Mouse (Mus musculus) left cerebral cortex, adult 18-20 months (tissue): ENCODE data around the gene Arl13b. TPM values are rescaled to one million over a fixed set of nuclear protein-coding genes. Genes with fewer than 3 reads are reported as not detected.

Source experiments
- DNase-seq, 2 experiments: peaks; one replicate each; pipeline ENCODE4 v3.0.0; 2021 to 2022; ENCODE audit warnings: low spot score in 2 of 2, mixed read lengths in 1 of 2
- long read RNA-seq, 2 experiments: library from polyadenylated mRNA; stranded (forward); transcript quantifications; one replicate each; pipeline ENCODE4 v2.0.0; 2021
- total RNA-seq, 2 experiments: library from RNA; stranded (reverse); gene quantifications; 2 replicates each; pipeline ENCODE4 v1.2.3; 2021

The Arl13b gene
- total RNA-seq, result 10 to 100 TPM; 10.2 to 11.8 TPM
- long read RNA-seq, experiment 1, partial matches to known transcripts, result 0 of 5 reads
- long read RNA-seq, experiment 1, other reads (novel, unspliced or antisense), result 4 of 5 reads
- long read RNA-seq, experiment 2, partial matches to known transcripts, result 0 of 3 reads
- long read RNA-seq, experiment 2, other reads (novel, unspliced or antisense), result 1 of 3 reads

DNA sequence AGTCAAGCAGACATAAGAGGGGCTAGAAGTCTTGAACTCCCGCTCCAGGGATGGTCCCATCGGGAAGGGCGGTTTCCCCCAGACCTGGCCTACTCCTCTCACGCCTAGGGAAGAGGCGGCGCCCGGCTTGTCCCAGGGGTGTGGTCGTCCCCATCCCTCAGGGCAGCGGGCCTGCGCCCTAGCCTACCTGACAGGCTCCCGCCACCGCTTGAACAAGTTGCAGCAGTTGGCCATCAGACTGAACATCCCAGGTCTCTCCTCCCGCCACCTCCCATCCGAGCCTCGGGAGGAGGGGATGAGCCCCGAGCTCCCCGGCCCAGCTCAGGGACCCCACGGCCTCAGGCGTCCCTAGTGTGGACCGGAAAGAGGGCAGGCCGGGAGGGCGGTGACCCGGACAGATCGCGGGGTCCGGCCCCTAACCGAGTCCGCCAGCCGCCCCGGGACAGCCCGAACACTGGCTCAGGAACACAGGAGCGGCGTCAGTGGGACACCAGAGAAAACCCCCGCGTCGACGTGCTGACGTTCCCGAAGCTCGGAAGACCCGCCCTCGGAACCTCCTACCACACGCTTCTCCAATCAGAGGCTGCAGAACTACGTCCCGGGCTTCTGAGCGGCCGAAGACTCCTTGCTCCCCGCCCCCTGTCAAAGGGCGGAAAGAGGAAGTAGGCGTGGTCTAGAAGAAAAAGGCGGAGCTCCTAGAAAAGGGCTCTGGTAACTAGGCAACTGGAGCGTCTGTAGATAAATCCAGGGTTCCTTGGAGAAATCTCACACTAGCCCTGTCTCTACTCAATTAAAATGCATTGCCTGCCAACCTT lies at the start of gene Arl13b:
Gene Arl13b (minus strand): TSS at position 543 of the 815 bp plus-strand sequence.
- DNase-seq, result peak; percentile 88 to 95

DNA sequence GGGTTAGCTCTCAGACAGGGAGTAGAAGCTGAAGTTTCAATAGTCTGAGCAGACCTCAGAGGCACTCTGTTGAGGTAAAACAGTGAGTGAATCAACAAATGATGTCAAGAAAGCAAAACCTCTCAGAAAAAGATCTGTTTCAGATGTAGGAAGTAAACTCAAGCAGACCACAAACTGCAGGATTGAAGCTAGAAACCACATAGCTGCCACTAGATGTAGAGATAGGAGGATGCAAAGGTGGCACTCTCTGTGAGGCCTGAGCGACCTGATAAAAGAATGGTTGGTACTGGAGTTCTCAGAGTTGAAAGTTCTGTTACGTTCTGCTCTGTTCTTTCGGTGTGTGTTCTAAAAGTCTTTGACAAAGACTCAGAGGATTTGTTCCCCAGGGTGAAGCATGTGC lies 49.0 kb upstream of the Arl13b start:
- no peak for DNase-seq

DNA sequence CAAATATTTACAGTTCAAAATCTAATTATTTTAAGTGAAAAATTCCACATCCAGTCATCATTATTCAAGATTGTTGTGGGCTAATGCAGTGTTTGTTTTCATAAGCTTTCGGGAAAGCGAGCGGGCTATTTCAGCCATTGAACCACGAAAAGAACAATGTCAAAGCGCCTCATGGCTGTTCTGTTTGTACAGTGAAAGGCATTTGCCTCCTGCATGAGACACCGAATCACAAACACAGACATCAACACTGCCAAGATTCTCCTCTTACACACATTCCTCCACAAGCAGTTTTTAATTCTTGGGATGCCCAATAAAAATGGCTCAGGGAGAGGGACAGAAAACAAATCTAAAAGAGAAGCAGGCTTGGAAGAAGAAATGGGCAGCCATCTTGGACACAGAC lies 27.2 kb upstream of the Arl13b start:
- no peak for DNase-seq

DNA sequence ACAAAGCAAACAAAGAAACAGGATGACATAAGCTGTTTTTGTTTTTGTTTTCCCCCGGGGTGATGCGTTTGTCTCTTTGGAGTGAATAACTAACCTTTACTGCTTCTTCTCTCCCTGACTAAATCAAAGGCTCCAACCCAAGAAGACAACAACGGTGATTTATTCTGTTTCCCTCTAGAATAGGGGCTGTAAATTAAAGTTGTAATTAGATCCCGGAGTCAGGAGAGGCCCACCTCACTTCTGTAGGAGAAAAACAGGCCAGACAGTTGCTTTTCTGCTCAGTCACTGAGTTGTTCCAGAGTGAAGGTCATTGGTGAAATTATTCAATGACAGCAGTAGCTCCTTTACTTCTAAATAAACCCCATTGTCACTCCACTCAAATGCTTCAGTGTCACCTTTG lies 26.3 kb upstream of the Arl13b start:
- DNase-seq, result no peak

DNA sequence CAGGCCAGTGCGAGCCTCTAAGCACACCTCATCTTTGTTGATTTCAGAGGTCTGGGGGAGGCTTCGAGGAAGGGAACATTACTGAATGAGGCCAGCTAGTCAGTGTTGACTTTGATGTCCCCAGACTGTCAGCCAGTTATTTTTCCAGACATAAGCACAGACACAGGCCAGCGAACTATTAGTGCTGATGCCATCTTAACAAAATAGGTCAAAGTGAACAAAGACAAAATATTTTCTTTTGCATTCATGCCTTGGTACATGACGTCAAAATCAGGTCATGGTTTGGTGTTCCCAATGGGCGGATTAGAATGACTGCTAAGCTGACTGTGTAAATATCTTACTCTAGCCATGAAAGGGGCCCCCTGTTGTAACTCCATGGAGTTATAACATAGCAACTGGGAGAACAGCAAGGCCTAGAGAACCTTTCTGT lies 25.9 kb upstream of the Arl13b start:
- no peak for DNase-seq

DNA sequence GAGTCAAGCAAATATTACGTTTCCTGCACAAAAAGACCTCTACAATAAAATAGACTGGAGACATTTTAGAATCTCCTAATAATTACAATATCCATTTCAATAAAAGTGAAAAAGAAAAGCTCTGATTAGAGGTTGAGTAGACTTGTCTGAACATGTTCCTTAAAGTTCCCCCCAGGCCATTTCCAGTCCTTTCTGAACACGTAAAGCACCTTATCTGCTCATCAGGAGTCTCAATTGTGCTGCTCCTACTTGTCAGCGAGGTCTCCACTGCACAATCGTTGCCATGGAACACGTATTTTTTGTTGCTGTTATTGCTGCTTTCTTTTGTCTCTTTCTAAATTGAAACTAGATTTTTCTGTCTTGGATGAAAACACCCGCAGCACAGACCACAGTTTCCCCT lies 14.6 kb upstream of the Arl13b start:
- no peak for DNase-seq

DNA sequence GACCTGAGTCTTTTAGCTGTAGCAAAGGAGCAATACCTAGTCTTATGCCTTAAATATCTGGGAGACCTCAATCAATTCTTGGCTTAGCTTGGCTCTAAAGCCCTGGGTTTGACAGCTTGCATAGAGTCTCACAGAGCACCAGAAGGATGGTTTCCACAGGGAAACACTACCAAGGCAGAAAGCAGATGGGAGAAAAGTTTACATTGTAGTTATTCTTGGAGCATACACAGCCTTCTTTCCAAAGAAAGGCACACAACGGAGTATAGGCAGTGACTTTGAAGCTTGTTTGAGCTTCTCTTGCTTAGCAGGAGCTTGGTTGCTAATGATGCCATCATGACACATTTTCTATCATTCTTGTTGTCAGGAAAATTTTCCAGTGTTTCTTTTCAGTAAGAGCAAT lies 13.3 kb upstream of the Arl13b start:
- DNase-seq, result no peak

DNA sequence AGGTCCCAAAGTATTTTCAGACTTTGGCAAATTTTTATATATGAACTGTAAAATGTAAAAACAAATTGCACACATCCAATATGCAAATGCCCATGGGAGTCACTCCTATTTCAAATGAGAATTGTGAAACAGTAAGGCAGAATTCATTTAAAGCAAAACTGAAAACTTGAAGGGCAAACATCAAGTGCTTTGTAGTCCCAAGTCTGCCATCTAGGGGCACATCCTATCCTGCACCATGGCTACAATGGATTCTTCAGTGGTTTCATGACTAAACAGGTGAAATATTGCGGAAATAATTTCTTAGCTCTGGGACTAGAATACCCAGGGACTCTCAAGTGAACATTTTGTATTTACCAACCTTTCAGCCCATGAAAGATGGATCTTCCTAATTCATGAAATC lies 11.2 kb upstream of the Arl13b start:
- no peak for DNase-seq

DNA sequence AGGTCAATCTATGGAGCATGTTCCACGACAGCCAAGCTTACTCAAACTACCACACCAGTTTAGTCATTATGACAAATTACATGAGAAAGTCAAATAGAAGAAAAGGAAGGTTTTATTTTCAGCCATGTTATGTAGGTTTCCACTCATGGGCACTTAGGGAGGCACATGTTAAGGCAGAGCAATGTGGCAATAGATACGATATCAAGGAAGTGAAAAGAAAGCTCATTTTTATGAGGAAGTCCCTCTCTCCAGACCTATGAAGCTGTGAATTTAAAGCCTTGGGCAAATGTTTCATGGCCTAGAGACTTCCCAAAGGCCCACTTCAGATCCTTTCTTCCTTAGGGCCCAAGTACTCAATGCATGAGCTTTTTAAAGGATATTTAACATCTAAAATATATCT lies 10.7 kb upstream of the Arl13b start:
- DNase-seq, result no peak

DNA sequence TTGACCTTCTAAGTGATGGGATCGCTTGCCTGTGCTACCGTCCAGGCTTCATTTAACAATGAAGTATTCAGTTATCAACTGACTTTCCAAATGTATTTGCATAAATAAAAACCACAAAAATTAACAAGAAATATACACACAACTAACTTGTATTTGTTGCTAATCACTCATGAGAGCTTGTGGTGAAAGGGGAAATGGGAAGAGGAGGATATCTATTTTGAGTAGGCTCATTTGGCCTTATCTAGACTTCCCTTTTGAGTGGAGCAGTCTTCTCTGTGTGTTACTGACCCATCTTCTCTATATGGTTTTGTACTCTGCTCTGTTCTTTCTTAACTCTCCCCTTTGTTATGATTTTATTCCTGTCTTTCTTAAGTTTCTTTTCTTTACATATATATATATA lies 9.4 kb upstream of the Arl13b start:
- DNase-seq, result no peak

DNA sequence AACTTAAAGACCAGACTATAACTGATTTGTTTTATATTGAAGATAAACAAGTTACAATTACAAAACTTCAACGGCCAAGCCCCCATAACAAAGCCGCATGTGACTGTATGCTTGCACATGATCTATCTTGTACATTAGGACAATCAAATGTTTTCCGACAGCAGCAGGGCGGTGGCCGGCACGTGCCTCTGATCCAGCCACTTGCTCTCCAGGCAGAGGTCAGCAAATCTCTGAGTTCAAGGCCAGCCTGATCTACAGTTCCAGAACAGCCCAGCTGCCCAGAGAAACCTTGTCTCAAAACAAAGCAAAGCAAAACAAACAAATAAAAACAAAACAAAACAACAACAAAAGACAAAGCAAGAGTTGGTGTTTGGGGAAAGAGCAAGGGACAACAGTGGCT lies 8.5 kb upstream of the Arl13b start:
- DNase-seq, result no peak

DNA sequence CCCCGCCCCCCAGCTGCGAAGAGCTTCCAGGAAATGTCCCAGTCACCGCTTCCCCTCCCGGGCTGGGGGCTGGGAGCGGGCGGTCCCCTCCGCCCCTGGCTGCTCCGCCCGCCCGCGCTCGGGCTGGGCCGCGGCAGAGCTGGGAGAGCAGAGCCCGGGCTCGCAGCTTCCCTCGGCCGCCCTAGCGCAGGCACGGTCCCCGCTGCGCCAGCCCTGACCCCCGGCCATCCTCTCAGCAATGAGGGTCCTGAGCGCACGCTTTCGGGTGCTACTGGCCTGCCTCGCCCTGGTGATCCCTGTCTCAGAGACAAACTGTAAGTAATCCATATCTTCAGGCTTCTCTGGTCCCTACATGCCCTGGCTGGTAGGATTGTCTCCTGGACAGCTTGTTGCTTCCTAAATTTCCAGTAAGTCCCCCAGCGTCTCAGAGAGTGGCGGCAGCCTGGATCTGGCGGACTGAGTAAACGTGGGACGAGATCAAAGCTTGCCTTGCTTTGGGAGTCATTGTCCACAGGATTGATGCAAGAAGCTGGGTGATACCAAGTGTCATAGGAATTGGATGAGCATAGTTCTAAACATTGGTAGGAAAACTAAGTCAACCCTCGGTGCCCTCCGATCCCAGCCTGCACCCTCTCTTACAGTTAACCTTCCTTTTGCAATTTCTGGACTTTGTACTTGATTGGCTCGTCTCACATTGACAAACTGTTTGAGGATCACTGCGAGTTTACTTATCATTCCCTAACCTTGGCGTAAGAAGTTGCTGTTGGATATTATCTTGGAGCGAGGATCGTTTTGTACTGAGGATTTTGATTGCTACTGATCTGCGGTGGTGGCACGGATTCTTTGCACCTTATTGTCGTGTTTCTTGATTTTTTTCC lies 7.6 kb upstream of the Arl13b start, which contains the start of gene Pros1:
Gene Pros1 (plus strand): TSS at position 117 of the 878 bp plus-strand sequence.
- DNase-seq, result peak; percentile 18 to 27

DNA sequence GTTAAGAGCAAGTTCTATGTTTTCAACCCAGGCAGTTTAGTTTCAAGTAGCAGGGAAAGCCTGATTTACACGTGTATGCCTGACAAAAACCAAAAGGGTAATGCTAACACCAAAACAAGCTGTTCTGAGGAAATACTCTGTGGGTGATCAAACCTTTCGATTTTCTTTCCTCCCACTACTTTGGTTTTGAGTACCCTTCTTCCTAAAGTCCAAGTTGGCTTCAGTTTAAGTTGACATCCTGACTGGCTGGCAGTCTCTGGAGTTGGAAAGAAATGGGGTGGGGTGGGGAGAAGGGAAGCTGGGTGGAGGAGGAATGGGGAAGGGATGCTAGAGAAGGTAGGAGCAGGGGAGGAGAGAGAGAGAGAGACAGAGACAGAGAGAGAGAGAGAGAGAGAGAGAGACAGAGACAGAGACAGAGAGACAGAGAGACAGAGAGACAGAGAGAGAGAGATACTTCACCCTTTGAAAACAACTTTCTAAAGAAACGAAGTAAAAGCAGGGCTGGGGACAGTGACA lies 6.8 kb upstream of the Arl13b start:
- no peak for DNase-seq

DNA sequence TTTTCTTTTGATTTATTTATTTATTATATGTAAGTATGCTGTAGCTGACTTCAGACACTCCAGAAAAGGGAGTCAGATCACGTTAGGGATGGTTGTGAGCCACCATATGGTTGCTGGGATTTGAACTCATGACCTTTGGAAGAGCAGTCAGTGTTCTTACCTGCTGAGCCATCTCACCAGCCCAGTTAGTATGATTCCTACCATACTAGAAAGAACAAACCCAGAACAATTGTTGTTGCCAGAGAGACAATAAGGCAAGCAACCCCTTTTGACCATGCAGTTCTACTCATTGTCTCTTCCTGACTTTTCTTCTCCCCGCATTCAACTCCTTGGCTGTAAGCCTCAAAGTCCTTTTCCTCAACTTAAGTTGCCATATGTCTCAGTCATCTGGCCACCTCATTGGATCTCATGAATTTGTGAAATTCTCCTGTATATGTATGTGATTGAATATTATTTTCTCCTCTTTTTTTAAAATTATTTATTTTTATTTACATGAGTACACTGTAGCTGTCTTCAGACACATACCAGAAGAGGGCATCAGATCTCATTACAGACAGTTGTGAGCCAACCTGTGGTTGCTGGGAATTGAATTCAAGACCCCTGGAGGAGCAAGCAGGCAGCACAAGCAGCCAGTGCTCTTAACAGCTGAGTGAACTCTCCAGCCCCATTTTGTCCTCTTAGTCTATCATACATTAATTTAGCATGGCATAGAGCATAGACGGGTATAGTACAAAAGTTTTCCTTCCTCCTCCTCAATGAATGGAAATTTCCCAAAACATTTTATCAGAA lies 5.8 kb upstream of the Arl13b start:
- DNase-seq, result no peak

DNA sequence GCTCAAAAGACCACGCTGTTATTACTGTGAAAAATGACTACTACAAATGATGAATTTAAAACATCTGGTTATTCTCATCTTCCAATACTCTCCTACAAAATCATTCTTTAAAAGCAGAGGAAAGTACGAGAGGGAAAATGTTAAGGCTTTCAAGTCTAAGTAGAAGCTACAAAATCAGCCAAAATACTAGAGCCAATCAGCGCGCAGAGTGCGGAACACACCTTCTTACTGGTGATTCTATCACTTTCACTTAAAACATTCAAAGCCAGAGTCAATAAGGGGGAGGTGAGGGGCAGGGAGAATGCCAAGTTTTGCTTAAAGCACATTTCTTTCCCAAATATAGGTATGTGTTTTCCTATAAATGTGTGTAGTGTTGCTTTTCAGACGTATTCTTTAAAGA lies 1.5 kb downstream of the Arl13b start:
- DNase-seq, result no peak

DNA sequence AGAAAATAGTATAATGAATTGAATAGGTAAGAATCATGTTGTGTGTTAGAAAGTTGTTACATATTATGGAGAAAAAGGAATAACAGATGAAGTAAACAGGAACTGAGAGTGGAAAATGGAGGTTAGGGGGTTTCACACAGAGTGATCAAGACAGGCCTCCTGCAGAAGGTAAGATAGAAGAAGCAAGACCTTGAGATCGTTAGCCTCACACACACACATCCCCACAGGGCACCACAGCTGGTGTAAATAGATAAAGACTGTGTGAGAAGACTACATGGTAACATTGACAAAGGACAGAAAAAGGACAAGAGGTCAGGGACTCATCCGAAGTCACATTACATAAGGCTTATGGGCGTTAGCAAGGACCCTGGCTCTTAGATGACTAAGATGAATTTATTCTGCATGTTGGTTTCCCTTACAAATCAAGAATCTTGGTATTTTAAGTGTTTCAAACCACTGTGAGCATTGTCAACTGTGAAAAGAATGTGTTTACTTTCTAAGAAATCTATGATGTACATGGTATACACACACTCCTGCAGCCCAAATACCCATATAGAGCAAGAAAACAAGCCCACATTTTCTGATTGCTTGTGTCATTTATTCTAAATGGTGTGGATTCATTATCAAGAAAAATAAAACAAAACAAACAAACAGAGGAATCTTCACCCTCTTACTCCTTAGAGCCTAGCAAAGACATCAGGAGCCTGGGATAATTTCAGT lies 12.7 kb downstream of the Arl13b start:
- no peak for DNase-seq

DNA sequence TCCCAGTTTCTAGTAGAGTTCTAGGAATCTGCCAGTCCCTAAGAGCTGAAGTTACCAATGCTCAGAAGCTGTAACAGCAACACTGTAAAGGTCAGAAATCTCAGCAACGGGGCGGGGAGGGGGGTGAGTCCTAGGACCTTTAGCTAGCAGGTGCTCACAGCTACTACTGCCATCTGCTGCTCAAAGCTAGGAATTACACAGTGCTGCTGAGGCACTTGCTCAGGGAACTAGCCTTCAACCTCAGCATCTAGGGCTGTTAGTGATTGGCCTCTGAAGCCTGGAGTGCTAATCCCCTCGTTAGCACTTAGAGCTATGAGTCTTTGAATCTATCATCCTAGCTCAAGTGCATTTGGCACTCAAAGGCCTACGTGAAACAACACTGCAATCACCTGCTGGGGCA lies 14.4 kb downstream of the Arl13b start:
- peak in 1 of 2 experiments; percentile 31 for DNase-seq

DNA sequence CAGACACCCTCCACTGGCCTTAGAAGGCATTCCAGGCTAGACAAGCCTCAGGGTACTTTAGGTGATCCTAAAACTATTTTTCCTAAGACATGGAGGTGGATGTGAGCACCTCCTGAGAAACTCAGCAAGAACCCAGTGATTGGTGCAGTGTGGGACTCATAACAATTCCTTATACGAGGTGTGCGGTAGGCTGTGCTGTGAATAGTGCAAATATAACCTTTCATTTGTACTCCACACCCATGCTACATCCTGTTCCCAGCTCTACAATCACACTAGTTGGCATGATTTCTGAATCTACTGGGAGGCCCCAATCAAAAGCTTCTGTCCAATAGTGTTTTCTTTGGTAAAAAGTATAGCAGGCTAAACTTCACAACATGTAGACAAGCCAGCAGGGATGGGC lies 14.8 kb downstream of the Arl13b start:
- no peak for DNase-seq

DNA sequence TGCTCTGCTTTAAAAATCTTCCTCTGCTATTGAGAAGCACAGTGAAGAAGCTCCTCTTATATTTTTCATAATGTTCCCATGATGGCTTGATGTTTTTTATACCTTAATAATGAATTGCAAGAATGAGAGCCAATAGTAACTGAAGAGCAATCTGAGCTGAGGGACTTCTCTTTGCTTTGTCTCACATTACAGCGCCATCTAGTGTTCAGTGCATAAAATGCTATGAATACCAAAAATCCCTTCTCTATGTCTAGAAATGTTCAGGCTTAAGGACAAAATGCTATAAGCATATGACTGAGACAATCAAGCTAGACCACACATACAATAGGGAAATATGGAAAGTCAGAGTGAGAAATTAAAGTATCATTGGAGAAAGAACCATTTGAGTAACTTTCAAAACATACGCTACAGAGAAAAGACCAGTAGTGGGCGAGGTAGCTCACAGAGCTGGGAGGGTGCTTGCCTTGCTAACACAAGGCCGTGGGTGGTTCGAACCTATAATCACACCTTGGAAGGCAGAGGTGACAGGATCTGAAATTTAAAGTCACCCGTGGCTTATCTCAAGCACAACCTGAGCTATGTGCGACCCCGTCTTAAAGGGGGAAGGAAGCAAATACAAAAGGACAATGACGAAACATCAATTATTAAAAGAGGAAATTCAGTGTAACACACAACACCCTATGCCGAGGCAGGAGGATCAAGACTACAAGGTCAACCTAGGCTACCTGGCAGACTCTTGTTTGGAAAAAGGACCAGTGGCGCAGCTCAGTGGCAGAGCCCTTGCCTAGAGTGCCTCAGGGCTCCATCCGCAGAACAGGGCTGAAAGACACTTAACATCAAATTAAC lies 20.5 kb downstream of the Arl13b start:
- DNase-seq, result no peak
